Mouse (Mus musculus) olfactory bulb, adult 2 months (tissue): ENCODE results near the gene Prrt4. TPM values are rescaled to one million over a fixed set of nuclear protein-coding genes. Genes with fewer than 3 reads are reported as not detected.
A peak's percentile ranks its signal among the peaks of the same experiment; 100 is the strongest.
"Not testable (repeated sequence)": the region's sequence is repeated elsewhere in the genome, so short reads cannot be mapped to it uniquely, and the experiment has no call there.

Experiments used
- H3K27ac ChIP-seq: fragments of 200-500 bp; 2 replicates; pipeline ENCODE4 v1.5.1; 2012; ENCODE audit warnings: low read depth, low read length; ENCODE audit not compliant: insufficient read depth
- H3K4me1 ChIP-seq: fragments of 200-500 bp; 2 replicates; pipeline ENCODE4 v1.6.1; 2012; ENCODE audit warnings: low read length; ENCODE audit not compliant: control insufficient read depth, insufficient read depth
- H3K4me3 ChIP-seq: fragments of 200-500 bp; 2 replicates; pipeline ENCODE4 v1.5.1; 2012; ENCODE audit warnings: mild to moderate bottlenecking, low read depth, low read length, moderate library complexity; ENCODE audit not compliant: insufficient read depth
- CTCF ChIP-seq: fragments of 200-500 bp; IDR thresholded peaks from 2 replicates; pipeline ENCODE4 v1.5.1; 2012; ENCODE audit warnings: low read depth, mild to moderate bottlenecking, low read length, moderate library complexity; ENCODE audit not compliant: insufficient read depth
- POLR2A ChIP-seq: fragments of 200-500 bp; IDR thresholded peaks from 2 replicates; pipeline ENCODE4 v1.6.1; 2012; ENCODE audit warnings: mild to moderate bottlenecking, low read depth, low read length, moderate library complexity; ENCODE audit not compliant: insufficient read depth
- WGBS: fragments of 180-500 bp; shearing (Covaris S2); methylation state at CpG from one replicate; pipeline ENCODE4 v1.1.7; 2018; 5-methylcytosine and 5-hydroxymethylcytosine counted together
- polyA plus RNA-seq: library from polyadenylated mRNA; stranded (reverse); fragments of >200 nt; gene quantifications from 2 replicates; pipeline ENCODE4 v1.2.4, GENCODE M21; 2012; ENCODE audit warnings: low replicate concordance; ENCODE audit not compliant: missing spikeins, insufficient read depth, insufficient read length

Gene Prrt4
- not detected in 2 replicates for polyA plus RNA-seq

GRCm38 (mm10) chr6:29178888-29179658, at the start of gene Prrt4:
TSS of gene Prrt4 (minus strand) at chr6:29179584.
- under 1% methylated on average over 79 of the region's 79 CpGs for WGBS
- H3K4me3 ChIP-seq: peak within 1 kb of the TSS; percentile 58
- H3K27ac ChIP-seq: peak within 1 kb of the TSS; percentile 47

GRCm38 (mm10) chr6:29217717-29218116, 38.3 kb upstream of the Prrt4 start:
- H3K4me1 ChIP-seq: peaks cover 18% of the 10 kb centered on the region
- H3K27ac ChIP-seq, H3K4me3 ChIP-seq: not testable (repeated sequence)
- WGBS: 77% methylated on average over 3 of the region's 3 CpGs

More at GRCm38 (mm10) chr6:29178888-29179658, at the start of gene Prrt4:
- H3K4me1 ChIP-seq: peaks cover 13% of the 10 kb centered on the region
- peak; percentile 34 for TF ChIP-seq POLR2A
- TF ChIP-seq CTCF: no peak

GRCm38 (mm10) chr6:29215881-29216501, 36.6 kb upstream of the Prrt4 start, which contains the start of gene Impdh1:
TSS of gene Impdh1 (minus strand) at chr6:29216364.
- Histone ChIP-seq H3K4me1 (peaks cover 26% of the 10 kb centered on the region), H3K4me3 (peak within 1 kb of the TSS; percentile 69), H3K27ac (no peak within 1 kb of the TSS)
- WGBS: under 1% methylated on average over 56 of the region's 56 CpGs
- no peak for TF ChIP-seq CTCF

GRCm38 (mm10) chr6:29215181-29215580, 35.8 kb upstream of the Prrt4 start:
- TF ChIP-seq POLR2A: no peak
- TF ChIP-seq CTCF: no peak
- Histone ChIP-seq H3K4me1 (peaks cover 30% of the 10 kb centered on the region), H3K27ac (no peak overlapping the region), H3K4me3 (peak overlapping the region; percentile 69)
- 43% methylated on average over 9 of the region's 9 CpGs for WGBS

GRCm38 (mm10) chr6:29214776-29215175, 35.4 kb upstream of the Prrt4 start:
- TF ChIP-seq CTCF (no peak), POLR2A (no peak)
- Histone ChIP-seq H3K4me1 (peaks cover 30% of the 10 kb centered on the region), H3K4me3 (no peak overlapping the region), H3K27ac (no peak overlapping the region)
- 71% methylated on average over 5 of the region's 5 CpGs for WGBS

- TF ChIP-seq POLR2A (no peak), CTCF (no peak)
- Histone ChIP-seq H3K27ac (no peak overlapping the region), H3K4me1 (peaks cover 30% of the 10 kb centered on the region), H3K4me3 (no peak overlapping the region)
- 55% methylated on average over 1 of the region's 1 CpGs for WGBS
Observed at GRCm38 (mm10) chr6:29214245-29214644, 34.9 kb upstream of the Prrt4 start.

GRCm38 (mm10) chr6:29213436-29213835, 34.1 kb upstream of the Prrt4 start:
- 81% methylated on average over 5 of the region's 5 CpGs for WGBS

GRCm38 (mm10) chr6:29211806-29212492, 32.6 kb upstream of the Prrt4 start:
- Histone ChIP-seq H3K27ac (peak overlapping the region; percentile 35; the same call in 1 of the 2 replicates), H3K4me3 (peak overlapping the region; percentile 80), H3K4me1 (peaks cover 30% of the 10 kb centered on the region)
- under 1% methylated on average over 63 of the region's 66 CpGs for WGBS
- no peak for TF ChIP-seq CTCF
- TF ChIP-seq POLR2A: peak; percentile 67; the same call in 1 of the 2 replicates

More at GRCm38 (mm10) chr6:29213436-29213835, 34.1 kb upstream of the Prrt4 start:
- no peak overlapping the region for H3K4me3 ChIP-seq
- TF ChIP-seq CTCF: no peak
- H3K4me1 ChIP-seq: peaks cover 30% of the 10 kb centered on the region
- H3K27ac ChIP-seq: no peak overlapping the region

- peak overlapping the region; percentile 80 for H3K4me3 ChIP-seq
- TF ChIP-seq CTCF (no peak), POLR2A (no peak)
- peaks cover 28% of the 10 kb centered on the region for H3K4me1 ChIP-seq
- no peak overlapping the region for H3K27ac ChIP-seq
- 37% methylated on average over 7 of the region's 7 CpGs for WGBS
Observed at GRCm38 (mm10) chr6:29211146-29211545, 31.8 kb upstream of the Prrt4 start.
